Mouse (Mus musculus) left cerebral cortex, postnatal 25 days (tissue): ENCODE data around the gene Hs3st4. TPM values are rescaled to one million over a fixed set of nuclear protein-coding genes. Genes with fewer than 3 reads are reported as not detected.

ENCODE experiments used
- DNase-seq, 2 experiments: peaks; one replicate each; pipeline ENCODE4 v3.0.0; 2022; ENCODE audit warnings: low spot score in 2 of 2, mixed read lengths in 1 of 2
- intact Hi-C: fragments of 180-260 bp; cut with DNase I; formaldehyde crosslinking; loops from one replicate; pipeline ENCODE4 v1.15.1; 2025
- total RNA-seq, 2 experiments: library from RNA; stranded (reverse); gene quantifications; 2 replicates each; pipeline ENCODE4 v1.2.3; 2021

Hs3st4 gene
- total RNA-seq: 10 to 100 TPM; 49.9 to 50.0 TPM

DNA sequence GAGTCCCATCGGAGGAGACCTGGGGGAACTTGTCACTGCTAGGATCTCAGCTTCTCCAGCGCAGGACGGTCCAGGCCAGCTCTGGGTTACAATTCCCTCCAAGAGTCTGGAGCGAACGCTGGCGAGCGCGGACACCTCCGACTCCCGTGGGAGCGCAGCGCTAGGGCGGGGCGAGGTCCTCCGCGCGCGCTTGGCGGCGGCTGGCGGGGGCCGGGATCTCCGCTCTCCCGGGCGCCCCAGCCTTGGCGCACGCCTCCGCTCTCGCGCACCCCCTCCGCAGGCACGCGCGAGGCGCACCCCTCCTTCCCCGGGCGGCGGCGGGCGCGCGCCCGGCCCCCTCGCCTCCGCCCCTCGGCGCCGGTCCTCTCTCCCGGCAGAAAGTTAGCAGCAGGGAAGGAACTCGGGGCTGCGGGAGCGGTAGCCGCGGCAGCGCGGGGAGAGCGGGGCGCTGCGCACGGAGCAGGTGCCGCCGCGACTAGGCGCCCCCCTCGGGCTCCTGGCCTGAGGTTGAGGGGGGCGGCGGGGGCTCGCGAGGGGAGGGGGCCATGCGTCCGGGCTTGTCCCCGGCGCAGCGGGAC lies at the start of gene Hs3st4:
Gene Hs3st4, plus strand, starts transcription at position 409 of the 578 bp plus-strand sequence.
- peak; percentile 36 to 44 for DNase-seq
- intact Hi-C loops: no loop called here

DNA sequence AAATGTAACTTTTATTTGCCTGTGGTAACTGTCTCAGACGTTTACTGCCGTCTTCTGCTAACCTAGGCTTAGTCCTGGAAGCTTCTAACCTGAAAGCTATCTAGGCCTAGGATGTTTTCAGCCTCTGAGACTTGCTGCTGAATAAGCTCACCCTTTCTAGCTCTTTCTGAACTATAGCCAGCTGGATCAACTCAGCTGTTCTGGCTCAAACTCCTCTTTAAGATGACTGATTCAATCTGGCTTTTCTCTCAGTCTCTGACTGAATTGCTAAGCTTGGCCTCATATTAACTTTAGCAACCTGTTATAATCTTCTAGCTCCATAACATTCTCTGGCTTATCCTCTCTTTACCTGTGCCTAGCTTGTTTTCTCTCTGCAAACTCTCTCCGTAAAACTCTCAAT lies 35.8 kb upstream of the Hs3st4 start:
- intact Hi-C loops: no loop called here

DNA sequence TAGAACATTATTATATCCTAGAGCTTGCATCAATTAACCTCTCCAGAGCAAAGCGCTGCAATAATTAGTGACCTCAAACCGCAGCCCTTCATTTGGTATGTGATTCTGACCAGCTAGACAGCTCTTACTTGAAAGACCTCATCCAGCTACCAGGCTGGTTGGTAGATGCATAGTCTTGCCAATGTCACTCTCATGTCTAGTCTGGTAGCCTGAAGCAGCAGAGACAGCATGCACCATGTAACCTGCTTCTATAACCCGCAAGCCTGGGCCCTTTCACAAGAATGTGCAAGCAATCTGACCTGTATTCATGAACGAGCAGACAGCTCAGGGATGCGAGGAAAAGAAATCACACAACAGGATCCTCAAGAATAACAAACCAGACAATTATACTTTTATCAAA lies 19.6 kb upstream of the Hs3st4 start:
- no peak for DNase-seq
- intact Hi-C loops: loop anchor here (5.0 to 10.0 kb wide), 4 partner anchors 438 to 1429 kb away; no protein-coding TSS in a partner anchor

More for the DNA sequence above, 35.8 kb upstream of the Hs3st4 start:
- DNase-seq: peak in 1 of 2 experiments; percentile 14

DNA sequence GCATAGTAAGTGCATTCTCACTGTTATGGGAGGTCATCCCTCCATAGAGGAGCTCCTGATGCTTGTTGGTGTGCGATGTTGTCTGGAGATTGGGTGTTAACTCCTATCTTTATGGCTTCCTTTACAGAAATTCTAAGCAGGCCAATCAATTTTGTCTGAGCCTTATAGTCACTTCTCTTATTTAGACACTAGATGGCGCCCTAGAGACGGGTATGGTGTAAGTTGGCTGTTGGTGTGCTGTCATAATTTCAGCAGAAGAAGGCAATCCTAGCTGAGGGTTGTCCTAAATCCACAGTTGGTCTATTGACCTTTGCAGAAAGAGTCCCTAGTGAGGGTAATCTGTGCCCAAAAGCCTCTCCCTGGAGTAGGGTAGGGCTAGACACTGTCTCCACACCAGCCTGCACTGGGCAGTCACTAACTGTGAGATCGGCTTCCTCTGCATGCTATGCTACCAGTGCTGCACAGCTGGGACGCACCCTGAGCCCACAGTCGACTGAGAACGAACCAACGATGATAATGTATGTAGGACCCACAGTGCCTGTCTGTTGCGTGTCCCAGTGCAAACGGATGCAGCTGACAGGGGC lies 18.0 kb upstream of the Hs3st4 start:
- DNase-seq: peak; percentile 11 to 29
- intact Hi-C loops: loop anchor here (5.0 to 10.0 kb wide), 4 partner anchors 440 to 1428 kb away; no protein-coding TSS in a partner anchor

DNA sequence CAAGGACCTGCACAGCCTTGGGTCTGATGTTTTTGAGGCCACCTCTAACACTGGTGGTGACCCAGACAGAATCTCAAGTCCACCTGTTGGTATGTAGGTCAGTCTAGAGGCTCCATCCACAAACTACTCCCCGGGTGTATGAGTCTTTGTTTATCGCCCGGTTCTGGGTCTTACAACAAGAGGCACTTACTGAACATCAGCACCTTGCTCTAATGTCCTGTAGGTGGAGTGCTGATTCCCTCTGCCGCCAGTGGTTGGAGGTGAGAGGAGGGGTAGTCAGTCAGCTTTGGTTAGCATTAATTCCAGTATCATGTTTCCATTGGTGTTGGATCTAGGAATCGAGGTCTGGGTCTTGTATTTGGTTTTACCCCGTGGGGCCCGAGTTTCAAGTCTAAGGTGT lies 17.2 kb upstream of the Hs3st4 start:
- intact Hi-C loops: loop anchor here (10.0 kb wide), 2 partner anchors 441 to 819 kb away; no protein-coding TSS in a partner anchor

DNA sequence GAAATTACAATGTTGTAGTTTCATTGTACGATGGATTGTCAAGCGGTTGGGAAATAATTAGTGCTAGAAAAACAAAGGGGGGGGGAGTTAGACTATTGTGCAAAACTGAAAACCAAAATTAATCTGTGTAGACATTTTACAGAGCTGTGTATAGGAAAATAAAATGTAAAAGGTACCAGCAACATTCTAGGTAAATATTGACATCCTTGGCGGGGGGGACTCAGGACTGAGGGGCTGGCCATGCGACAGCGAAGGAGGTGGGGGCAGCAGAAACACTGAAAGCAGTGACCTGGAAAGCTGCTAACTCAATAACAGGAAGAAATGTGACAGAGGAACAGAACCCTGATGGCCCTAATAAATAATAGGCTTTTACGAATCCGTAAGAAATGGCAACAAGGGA lies 7.2 kb upstream of the Hs3st4 start:
- intact Hi-C loops: no loop called here

More for the DNA sequence above, 17.2 kb upstream of the Hs3st4 start:
- DNase-seq: no peak

DNA sequence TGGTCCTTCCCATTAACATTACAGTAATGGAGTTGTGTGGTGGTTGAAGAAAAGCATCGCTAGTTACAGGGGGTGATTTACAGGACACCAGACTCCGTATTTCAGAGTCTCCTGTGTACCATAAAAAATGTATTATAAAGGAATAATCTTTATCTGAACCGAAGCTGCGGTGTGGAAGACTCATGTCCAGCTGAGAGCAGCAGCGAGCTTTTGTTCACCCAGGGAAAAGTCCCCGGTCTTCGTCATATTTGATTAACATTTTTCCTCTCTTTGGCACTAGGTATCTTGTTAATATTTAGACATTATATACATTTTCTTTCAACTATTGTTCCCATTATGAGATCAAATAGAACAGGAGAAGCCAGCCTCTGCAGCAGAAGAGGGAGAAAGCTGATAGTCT lies 1.2 kb upstream of the Hs3st4 start:
- intact Hi-C loops: no loop called here
- DNase-seq: no peak

More for the DNA sequence above, 7.2 kb upstream of the Hs3st4 start:
- no peak for DNase-seq

DNA sequence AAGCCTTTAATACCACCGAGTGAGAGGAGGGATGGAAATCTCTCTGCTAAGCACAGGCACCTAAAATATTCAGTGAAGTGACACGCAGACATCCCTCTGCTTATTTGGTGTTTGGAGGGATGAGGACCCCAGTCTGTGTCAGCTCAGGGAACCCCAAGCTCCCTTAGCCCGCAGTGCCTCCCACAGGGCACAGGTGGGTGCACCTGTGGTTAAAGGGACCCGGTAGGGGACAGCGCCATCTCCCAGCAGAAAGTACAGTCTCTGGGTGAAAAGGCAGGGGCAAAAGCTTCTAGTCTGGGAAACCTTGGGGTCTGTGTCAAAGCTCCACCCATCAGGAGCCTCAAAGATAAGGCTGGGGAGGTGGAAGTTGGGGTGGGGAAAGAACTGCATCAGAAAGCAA lies 659 bp upstream of the Hs3st4 start:
- DNase-seq: no peak
- intact Hi-C loops: no loop called here

DNA sequence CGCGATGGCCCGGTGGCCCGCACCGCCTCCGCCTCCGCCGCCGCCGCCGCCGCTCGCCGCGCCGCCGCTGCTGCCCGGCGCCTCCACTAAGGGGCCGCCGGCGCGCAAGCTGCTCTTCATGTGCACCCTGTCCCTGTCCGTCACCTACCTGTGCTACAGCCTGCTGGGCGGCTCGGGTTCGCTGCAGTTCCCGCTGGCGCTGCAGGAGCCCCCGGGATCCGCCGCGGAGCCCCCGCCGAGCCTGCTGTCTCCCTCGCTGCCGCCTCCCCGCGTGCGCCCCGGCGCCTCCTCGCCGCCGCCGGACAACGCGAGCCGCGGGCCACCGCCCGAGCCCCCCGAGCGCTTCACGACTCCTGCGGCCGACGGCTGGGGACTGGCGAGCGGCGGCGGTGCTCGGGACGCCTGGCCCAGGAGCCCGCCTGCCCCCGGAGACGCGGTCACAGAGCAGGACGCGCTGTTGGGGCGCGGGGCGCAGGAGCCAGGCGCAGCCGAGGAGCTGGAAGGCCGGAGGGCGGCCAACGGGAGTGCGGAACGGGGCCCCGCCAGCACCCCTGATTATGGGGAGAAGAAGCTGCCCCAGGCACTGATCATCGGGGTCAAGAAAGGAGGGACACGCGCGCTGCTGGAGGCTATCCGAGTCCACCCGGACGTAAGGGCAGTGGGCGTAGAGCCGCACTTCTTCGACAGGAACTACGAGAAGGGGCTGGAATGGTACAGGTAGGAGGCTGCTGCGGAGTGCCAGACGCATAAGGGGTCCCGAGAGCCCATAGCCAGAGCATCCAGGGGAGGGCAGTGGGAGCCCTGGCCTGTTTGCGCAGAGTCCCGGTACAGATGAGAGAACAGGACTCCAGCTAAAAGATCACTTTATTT lies 743 bp downstream of the Hs3st4 start:
- intact Hi-C loops: no loop called here
- DNase-seq: peak in 1 of 2 experiments; percentile 16

DNA sequence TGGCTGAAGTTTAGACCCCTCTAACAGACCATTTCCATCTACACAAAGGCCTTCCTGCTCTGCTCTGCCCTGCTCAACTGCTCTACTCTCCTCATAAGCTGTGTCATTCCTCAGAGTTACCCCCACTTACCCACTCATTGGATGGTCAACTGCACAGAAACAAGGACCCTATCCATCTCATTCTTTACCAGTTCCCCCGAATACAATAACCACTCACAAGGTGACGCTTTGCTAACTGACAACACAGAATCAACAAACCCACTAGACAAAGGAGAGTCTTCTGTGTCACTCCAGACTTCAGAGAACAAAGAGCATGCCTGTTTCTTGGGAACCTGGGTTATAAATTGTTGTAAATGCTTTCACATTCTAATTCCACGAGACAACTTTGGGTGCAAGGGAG lies 9.5 kb downstream of the Hs3st4 start:
- intact Hi-C loops: no loop called here
- DNase-seq: no peak

DNA sequence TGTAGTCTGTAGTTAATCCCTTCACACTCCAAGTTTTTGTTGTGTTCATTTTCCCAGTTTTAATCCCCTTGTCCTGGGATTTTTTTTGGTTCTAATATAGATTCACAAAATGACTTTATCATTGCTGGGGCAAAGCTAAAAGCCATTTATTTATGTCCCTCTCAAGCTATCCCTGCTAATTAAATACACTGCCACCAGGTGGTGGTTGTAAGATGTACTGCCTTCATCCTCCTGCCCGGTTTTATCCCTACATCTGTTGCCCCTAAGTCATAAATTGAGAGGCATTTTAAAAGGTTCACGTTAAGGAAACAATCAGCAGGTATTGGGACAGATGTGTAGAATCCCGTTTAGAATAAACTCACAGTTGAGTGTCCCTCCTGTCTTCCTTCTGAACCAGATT lies 14.6 kb downstream of the Hs3st4 start:
- no peak for DNase-seq
- intact Hi-C loops: no loop called here

DNA sequence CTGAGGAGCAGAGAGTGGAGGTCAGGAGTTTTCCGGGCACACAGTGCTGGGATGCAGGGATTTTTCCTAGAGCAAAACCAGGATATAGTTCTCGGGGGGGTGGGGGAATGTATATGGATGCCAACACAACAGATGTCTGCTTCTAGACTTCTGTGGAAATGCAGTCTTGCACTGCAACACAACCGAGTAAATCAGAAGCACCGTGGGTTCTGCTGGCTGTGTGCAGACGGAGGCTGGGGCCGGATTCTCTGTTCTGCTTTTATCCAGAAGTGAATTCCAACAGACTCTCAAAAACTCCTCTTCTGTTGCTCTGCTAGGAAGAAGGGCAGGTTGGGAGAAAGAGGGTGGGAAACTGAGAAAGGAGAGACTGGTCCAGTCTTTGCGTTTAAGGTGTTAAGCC lies 15.9 kb downstream of the Hs3st4 start:
- intact Hi-C loops: no loop called here
- DNase-seq: peak; percentile 32 to 81

DNA sequence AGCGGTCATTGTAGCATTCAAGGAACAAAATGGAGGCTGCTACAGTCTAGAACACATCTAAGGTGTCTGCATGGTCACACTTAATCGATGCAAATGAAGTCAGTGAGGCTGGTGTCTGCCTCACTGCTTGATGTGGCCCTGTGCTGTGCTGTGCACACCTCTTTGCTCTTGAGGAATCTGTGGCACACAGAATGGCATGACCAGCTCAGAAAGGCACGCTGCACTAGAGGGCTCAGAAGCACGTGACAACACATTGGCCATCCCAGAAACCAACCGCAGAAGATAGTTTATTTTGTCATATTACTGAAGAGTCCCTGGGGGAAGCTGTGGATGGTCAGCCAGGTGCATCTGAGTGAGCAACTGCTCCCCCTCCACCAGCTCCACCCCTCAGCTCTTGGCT lies 44.2 kb downstream of the Hs3st4 start:
- intact Hi-C loops: no loop called here
- no peak for DNase-seq

DNA sequence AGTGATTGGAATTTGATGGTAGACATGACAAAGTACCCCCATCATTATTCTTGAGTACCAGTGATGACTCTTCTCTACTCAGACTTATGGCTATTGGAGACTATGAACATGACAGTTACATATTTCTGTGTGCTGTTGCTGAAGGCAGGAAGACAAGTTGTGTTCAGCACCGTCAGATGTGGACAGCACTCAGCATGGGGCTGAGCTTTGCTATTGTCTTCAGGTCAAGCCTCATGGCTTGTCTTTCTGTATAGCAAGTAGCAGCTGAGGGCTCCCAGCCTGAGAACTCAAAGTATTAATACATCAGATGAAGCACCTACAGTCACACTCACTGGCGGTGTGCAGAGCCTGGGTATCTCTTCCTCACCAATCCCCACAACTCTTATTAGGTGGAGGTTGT lies 49.6 kb downstream of the Hs3st4 start:
- no peak for DNase-seq
- intact Hi-C loops: no loop called here

DNA sequence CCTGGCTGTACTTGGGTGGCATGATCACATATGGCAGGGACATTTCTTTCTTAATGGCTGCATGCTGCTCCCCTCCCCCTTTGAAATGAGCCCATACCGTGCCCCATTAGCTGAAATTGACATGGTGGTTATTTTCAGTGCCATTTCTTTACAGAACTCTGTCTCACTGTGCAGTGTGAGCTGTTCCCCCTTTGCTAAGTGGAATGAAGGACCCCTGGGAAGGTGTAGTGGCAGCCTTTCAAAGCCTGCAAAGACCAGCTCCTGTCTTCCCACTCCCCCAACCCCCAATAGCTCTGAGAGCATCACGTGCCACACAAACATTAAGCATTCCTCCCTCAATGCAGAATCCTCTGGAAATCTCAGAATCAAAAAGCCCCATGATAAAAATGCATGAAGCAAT lies 50.7 kb downstream of the Hs3st4 start:
- no peak for DNase-seq
- intact Hi-C loops: no loop called here

DNA sequence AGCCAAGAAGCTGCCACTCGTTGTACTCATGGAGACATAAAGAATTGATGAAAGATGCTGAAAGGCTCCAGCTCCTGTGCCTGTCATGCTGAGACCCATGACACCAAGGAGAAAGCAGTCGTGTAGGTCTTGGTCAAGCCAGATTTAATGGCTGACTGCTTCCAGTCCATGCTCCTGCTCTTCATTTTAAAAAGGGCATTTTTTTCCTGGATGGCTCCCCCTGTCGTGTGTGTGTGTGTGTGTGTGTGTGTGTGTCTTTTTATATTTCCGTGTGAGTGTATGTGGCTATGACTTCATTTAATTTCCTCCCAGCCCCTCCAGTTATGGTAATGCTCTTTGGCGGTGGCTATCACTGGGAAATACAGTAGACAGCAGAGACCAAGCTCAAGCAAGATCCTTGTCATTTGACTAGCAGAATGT lies 54.6 kb downstream of the Hs3st4 start:
- intact Hi-C loops: no loop called here
- no peak for DNase-seq

DNA sequence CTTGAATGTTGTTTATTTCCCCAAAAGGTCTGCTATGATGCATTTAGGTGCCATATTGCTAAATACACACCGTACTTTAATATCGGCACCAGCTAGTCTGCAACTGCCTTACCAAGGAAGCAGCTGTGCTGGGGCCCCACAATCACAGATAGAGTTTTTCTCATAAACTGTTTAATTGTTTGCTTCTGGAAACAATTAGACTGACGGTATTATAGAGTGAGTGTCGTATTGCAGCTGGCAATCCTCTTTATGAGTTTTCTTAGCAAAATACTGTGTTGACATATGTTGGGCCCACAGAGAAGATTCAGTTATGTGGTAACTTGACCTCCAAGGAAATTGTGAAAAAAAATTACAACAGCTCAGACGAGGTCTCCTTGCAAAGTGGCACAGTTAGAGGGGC lies 56.5 kb downstream of the Hs3st4 start:
- DNase-seq: no peak
- intact Hi-C loops: no loop called here

DNA sequence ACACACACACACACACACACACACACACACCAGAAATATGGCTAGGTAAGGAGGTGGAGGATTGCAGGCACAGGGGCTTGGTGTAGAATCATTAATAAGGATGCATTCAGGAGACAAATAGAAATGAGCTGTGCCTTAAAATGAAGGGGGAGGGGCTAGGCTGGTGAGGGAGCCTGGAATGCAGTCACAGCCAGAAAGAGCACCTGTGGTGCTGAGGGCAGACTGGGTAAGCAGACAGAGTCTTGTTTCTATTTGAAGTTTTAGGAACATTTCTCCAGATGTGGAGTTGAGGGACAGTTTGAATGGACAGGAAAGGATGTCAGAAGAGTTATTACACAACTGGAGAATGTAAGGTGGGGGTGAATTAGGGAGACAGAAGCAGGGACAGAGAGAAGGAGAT lies 64.7 kb downstream of the Hs3st4 start:
- no peak for DNase-seq
- intact Hi-C loops: no loop called here

DNA sequence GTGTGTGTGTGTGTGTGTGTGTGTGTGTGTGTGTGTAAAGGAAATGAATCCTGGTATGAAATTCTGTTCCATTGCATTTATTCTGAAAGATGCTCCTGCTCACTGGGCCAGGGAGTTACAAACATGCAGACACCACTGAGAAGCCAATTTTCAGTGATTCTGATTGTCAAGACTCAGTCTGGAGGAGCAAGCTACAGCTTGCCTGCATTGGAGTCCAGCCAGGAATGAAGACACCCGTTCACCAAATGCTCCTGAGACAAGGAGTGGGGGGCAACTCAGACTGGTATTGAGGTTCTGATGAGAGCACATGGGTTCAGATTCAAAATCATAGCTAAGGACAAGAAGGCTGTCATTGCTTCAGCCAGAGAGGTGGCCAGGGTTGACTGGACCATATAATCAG lies 66.3 kb downstream of the Hs3st4 start:
- intact Hi-C loops: no loop called here
- peak in 1 of 2 experiments; percentile 11 for DNase-seq

DNA sequence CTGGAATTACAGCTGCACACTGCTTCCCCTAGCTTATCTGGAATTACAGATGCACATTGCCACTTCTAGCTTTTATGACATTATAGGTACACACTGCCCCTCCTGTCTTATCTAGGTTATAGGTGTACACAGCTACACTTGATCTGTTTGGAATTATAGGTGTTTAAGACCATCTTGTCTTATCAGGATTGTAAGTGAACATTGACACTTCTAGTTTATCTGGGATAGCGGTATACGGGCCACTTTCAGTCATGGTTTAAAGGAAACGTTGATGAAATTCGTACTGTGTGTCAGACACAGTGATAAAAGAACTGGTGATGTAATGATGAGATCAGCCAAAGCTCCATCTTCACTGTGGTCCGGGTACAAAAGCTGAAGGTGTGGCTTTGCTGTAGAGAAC lies 67.8 kb downstream of the Hs3st4 start:
- intact Hi-C loops: no loop called here
- DNase-seq: no peak

DNA sequence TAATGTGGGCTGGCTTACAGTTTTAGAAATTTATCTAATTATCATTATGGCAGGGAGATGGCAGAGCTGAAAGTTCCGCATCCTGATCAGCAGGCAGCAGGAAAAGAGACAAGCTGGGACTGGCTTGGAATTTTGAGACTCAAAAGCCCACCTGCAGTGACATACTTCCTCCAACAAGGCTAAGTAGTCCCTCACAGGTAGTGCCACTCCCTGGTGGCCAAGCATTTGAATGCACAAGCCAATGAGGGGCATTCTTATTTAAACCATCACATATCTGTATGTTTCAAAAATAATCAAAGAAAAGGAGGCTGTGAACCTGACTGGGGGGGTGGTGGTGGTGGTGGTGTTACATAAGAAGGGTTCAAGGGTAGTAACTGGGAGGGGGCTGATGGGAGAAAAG lies 101.1 kb downstream of the Hs3st4 start:
- DNase-seq: no peak
- intact Hi-C loops: no loop called here
